Mouse (Mus musculus): ENCODE data around the gene Sidt1. TPM values are rescaled to one million over a fixed set of nuclear protein-coding genes. Genes with fewer than 3 reads are reported as not detected.

Gene Sidt1
- polyA plus RNA-seq, 1 experiment from 2014 or later: not detected

- Histone ChIP-seq H3K4me1 (no peaks in the 10 kb centered on the region), H3K27me3 (ENCODE audit: low read depth, poor library complexity, severe bottlenecking) (no peaks in the 10 kb centered on the region), H3K9me3 (replicated peaks) (no peaks in the 10 kb centered on the region), H3K4me3 (no peak overlapping the region), H3K36me3 (no peaks in the 10 kb centered on the region), H3K27ac (no peak overlapping the region)
- 90% methylated on average over 2 of the region's 2 CpGs for WGBS
- no peak for DNase-seq (ENCODE audit: low spot score)
Observed at GRCm38 (mm10) chr16:44264916-44265315, 68.1 kb downstream of the Sidt1 start.

DNA sequence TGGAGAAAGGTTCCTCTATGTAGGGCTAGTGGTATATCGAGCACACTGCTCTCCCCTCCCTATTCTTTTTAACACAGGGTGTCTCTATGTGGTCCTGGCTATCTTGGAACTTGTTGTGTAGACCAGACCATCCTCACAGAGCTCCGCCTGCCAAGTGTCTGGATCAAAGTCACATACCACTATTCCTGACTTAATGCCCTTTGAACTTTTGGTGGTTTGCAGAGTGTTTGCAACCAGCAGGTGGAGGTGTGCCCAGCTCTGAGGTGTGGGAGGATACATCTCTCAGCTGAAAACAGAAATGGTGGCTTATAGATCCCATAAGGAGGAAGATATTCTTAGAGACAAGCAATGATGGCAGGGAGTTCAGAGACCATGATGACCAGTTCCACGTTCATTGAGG is 75.5 kb downstream of the Sidt1 start:
- 89% methylated on average over 3 of the region's 3 CpGs for WGBS
- H3K27me3 ChIP-seq (ENCODE audit: low read depth, poor library complexity, severe bottlenecking): no peaks in the 10 kb centered on the region
- H3K36me3 ChIP-seq: no peaks in the 10 kb centered on the region

DNA sequence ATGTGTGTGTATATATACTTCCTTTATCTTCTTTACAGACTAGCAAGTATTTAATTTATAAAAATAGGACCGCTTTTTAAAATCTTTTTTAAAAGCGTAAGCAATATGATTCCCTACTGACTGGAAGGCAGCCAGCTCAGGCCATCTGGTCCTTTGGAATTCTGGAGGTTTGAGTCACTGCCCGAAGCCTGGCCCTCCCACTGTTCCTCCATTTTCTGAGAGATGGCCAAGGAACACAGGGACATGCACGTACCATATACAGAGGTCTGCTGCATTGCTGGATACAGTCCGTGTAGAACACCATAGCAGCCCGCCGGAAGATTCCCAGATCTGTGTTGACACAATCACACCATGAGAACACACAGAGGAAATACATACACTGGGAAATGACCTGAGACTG is 78.3 kb downstream of the Sidt1 start:
- H3K27ac ChIP-seq: no peak overlapping the region
- H3K9me3 ChIP-seq (replicated peaks): no peaks in the 10 kb centered on the region
- 91% methylated on average over 7 of the region's 7 CpGs for WGBS
- no peak overlapping the region for H3K4me3 ChIP-seq
- H3K36me3 ChIP-seq: no peaks in the 10 kb centered on the region
- no peak for DNase-seq (ENCODE audit: low spot score)
- no peaks in the 10 kb centered on the region for H3K4me1 ChIP-seq
- H3K27me3 ChIP-seq (ENCODE audit: low read depth, poor library complexity, severe bottlenecking): no peaks in the 10 kb centered on the region

More for the DNA sequence above, 75.5 kb downstream of the Sidt1 start:
- H3K27ac ChIP-seq: no peak overlapping the region
- no peak overlapping the region for H3K4me3 ChIP-seq
- H3K4me1 ChIP-seq: no peaks in the 10 kb centered on the region
- DNase-seq (ENCODE audit: low spot score): no peak
- no peaks in the 10 kb centered on the region for H3K9me3 ChIP-seq (replicated peaks)

- H3K4me1 ChIP-seq: no peaks in the 10 kb centered on the region
- H3K4me3 ChIP-seq: no peak overlapping the region
- no peak overlapping the region for H3K27ac ChIP-seq
- no peaks in the 10 kb centered on the region for H3K27me3 ChIP-seq (ENCODE audit: low read depth, poor library complexity, severe bottlenecking)
- 80% methylated on average over 7 of the region's 7 CpGs for WGBS
- no peaks in the 10 kb centered on the region for H3K9me3 ChIP-seq (replicated peaks)
- no peaks in the 10 kb centered on the region for H3K36me3 ChIP-seq
- DNase-seq (ENCODE audit: low spot score): no peak
Observed at GRCm38 (mm10) chr16:44253797-44254634, 79.0 kb downstream of the Sidt1 start.

DNA sequence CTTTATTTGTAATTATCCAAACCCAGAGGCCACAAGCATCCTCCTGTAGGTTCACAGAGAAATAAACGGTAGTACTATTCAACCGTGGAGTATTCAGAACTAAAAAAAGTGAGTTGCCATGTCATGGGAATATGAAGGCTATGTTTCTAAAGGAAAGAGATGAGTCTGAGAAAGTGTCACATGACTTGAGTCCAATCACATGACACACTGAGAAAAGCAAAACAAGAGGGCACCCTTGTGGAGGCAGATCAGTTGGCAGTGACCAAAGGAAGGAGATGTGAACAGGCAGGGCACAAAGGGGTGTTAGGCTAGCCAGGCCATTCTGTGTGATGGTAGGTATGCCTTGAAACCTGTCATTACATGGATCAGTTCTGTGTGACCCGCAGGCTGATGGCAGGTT is 80.3 kb downstream of the Sidt1 start:
- no peak overlapping the region for H3K27ac ChIP-seq
- no peak overlapping the region for H3K4me3 ChIP-seq
- WGBS: 92% methylated on average over 3 of the region's 3 CpGs
- no peak for DNase-seq (ENCODE audit: low spot score)
- no peaks in the 10 kb centered on the region for H3K36me3 ChIP-seq
- no peaks in the 10 kb centered on the region for H3K4me1 ChIP-seq
- H3K9me3 ChIP-seq (replicated peaks): no peaks in the 10 kb centered on the region
- no peaks in the 10 kb centered on the region for H3K27me3 ChIP-seq (ENCODE audit: low read depth, poor library complexity, severe bottlenecking)

GRCm38 (mm10) chr16:44249985-44250384 is 83.0 kb downstream of the Sidt1 start:
- Histone ChIP-seq H3K27me3 (ENCODE audit: low read depth, poor library complexity, severe bottlenecking) (no peaks in the 10 kb centered on the region), H3K36me3 (no peaks in the 10 kb centered on the region), H3K4me1 (no peaks in the 10 kb centered on the region), H3K27ac (no peak overlapping the region), H3K9me3 (replicated peaks) (no peaks in the 10 kb centered on the region), H3K4me3 (no peak overlapping the region)
- DNase-seq (ENCODE audit: low spot score): no peak
- 88% methylated on average over 10 of the region's 10 CpGs for WGBS

DNA sequence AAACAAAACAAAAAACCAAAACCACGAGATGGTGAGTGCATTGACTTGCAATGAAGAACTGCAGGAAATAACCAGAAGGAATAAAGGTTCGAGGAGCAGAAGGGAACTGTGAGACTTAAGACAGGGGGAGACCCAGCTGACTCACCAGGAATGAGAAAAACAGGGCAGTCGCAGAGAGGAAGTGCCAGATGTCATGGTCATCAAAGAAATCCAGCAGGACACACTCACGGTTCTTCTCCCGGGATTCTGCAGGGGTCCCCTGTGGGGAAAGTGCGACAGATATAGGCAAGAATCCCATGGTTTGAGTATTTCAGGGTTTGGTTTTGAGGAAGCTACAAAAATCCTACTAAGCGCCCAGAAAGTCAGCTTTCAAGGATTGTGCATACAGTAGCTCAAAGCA is 89.7 kb downstream of the Sidt1 start:
- Histone ChIP-seq H3K4me3 (no peak overlapping the region), H3K4me1 (no peaks in the 10 kb centered on the region), H3K27me3 (ENCODE audit: low read depth, poor library complexity, severe bottlenecking) (no peaks in the 10 kb centered on the region), H3K27ac (no peak overlapping the region), H3K36me3 (no peaks in the 10 kb centered on the region), H3K9me3 (replicated peaks) (no peaks in the 10 kb centered on the region)
- DNase-seq (ENCODE audit: low spot score): no peak
- 74% methylated on average over 7 of the region's 7 CpGs for WGBS

DNA sequence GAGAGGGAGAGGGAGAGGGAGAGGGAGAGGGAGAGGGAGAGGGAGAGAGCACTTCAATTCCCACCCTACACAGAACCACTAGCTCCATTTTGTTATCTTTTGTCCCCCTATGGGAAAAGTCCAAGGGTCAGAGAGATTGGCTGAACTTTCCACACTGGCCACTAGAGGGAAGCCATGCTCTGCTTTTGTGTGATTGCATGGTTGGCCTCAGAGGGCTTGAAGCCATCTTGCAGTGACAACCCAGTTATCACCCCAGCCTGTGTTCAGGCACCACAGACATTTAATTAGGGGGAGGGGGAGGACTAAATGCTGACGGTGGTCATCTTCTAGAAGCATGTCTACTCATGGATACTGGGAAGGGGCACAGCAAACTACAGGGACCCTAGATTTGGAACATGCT is 90.4 kb downstream of the Sidt1 start:
- no peaks in the 10 kb centered on the region for H3K4me1 ChIP-seq
- no peak overlapping the region for H3K27ac ChIP-seq
- WGBS: 3% methylated on average over 1 of the region's 1 CpGs
- peak; percentile 79 for DNase-seq (ENCODE audit: low spot score)
- no peaks in the 10 kb centered on the region for H3K9me3 ChIP-seq (replicated peaks)
- no peaks in the 10 kb centered on the region for H3K27me3 ChIP-seq (ENCODE audit: low read depth, poor library complexity, severe bottlenecking)
- H3K4me3 ChIP-seq: no peak overlapping the region
- H3K36me3 ChIP-seq: no peaks in the 10 kb centered on the region

GRCm38 (mm10) chr16:44240406-44240805 is 92.6 kb downstream of the Sidt1 start:
- Histone ChIP-seq H3K4me3 (no peak overlapping the region), H3K27ac (no peak overlapping the region), H3K27me3 (ENCODE audit: low read depth, poor library complexity, severe bottlenecking) (no peaks in the 10 kb centered on the region), H3K36me3 (no peaks in the 10 kb centered on the region), H3K9me3 (replicated peaks) (no peaks in the 10 kb centered on the region), H3K4me1 (no peaks in the 10 kb centered on the region)
- no peak for DNase-seq (ENCODE audit: low spot score)
- WGBS: 70% methylated on average over 8 of the region's 8 CpGs

DNA sequence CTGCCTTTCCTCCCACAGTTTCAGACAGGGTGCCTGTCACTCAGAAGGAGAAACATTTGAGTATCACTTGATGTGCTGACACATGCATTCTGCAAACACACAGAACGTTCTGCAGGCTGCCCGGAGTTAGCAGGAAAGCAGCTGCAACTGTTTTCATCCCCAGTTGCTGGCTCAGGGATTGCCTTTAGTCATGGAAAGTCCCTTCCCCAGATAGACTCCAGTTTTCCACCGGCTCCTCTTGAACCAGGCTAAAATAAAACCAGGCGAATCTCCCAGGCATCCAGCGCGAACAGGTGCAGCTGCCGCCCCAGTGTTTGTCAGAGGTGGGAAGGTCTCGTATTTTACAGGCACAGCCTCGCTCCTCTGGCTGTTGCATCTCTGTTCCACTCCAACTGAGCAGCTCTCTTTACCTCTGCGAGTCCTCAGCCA is 94.1 kb downstream of the Sidt1 start:
- Histone ChIP-seq H3K9me3 (replicated peaks) (no peaks in the 10 kb centered on the region), H3K4me1 (no peaks in the 10 kb centered on the region), H3K27ac (no peak overlapping the region), H3K4me3 (no peak overlapping the region), H3K36me3 (no peaks in the 10 kb centered on the region), H3K27me3 (ENCODE audit: low read depth, poor library complexity, severe bottlenecking) (no peaks in the 10 kb centered on the region)
- 66% methylated on average over 10 of the region's 10 CpGs for WGBS
- DNase-seq (ENCODE audit: low spot score): no peak

GRCm38 (mm10) chr16:44237836-44238235 is 95.2 kb downstream of the Sidt1 start:
- Histone ChIP-seq H3K4me3 (no peak overlapping the region), H3K36me3 (no peaks in the 10 kb centered on the region), H3K27ac (no peak overlapping the region), H3K4me1 (no peaks in the 10 kb centered on the region), H3K27me3 (ENCODE audit: low read depth, poor library complexity, severe bottlenecking) (no peaks in the 10 kb centered on the region), H3K9me3 (replicated peaks) (no peaks in the 10 kb centered on the region)
- 78% methylated on average over 3 of the region's 3 CpGs for WGBS
- no peak for DNase-seq (ENCODE audit: low spot score)

GRCm38 (mm10) chr16:44233019-44233418 is 100.0 kb downstream of the Sidt1 start:
- Histone ChIP-seq H3K4me3 (no peak overlapping the region), H3K27ac (no peak overlapping the region), H3K4me1 (no peaks in the 10 kb centered on the region), H3K36me3 (no peaks in the 10 kb centered on the region), H3K27me3 (ENCODE audit: low read depth, poor library complexity, severe bottlenecking) (no peaks in the 10 kb centered on the region), H3K9me3 (replicated peaks) (no peaks in the 10 kb centered on the region)
- no peak for DNase-seq (ENCODE audit: low spot score)
- WGBS: 86% methylated on average over 7 of the region's 7 CpGs

DNA sequence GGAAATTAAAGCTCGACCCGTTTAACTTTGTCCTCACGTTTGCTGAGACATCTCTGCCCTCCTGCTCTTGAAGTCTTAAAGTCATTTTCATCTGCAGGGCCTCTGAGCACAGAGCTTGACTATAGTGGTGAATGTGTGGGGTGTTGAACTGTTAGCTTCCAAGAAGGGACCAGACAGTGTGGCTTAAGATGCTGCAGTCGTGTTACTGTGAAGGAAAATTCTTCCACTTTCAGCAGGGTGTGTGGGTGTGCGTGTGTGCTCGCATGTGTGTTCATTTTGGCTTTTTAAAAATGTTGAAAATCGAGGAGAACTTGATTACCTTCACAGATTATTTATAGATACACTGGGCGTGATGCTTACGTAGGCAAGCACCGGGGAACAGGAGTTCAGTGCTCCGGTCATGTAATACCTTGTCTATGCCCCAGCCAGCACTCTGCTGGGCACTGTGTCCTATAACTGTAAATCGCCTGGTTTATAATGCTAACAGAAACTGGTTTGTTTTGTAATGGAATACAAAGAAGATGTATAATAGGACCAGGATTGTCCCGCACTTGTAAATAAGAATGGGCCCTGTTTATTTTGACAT is 106.2 kb downstream of the Sidt1 start:
- WGBS: 93% methylated on average over 13 of the region's 13 CpGs
- Histone ChIP-seq H3K4me1 (no peaks in the 10 kb centered on the region), H3K27ac (no peak overlapping the region)

More for the DNA sequence above, 106.2 kb downstream of the Sidt1 start:
- no peak for DNase-seq (ENCODE audit: low spot score)
- H3K9me3 ChIP-seq (replicated peaks): no peaks in the 10 kb centered on the region
- H3K36me3 ChIP-seq: no peaks in the 10 kb centered on the region
- H3K27me3 ChIP-seq (ENCODE audit: low read depth, poor library complexity, severe bottlenecking): no peaks in the 10 kb centered on the region
- no peak overlapping the region for H3K4me3 ChIP-seq
